Mouse (Mus musculus): ENCODE measurements at regions not wholly inside any gene's neighbourhood (a gene's known extent, or its start where the extent isn't known, plus 50 kb on each side); places are given as distances from the start of the nearest gene placed in this dataset.

GRCm38 (mm10) chr10:126815730-126816129 lies 85.4 kb downstream of the Atp23 start:
- DNase-seq (ENCODE audit: extremely low read depth, insufficient read length, low spot score), result no peak

- no peak for DNase-seq (ENCODE audit: extremely low read depth, insufficient read length, low spot score)
Observed at GRCm38 (mm10) chr10:126814968-126815367, 86.2 kb downstream of the Atp23 start.

GRCm38 (mm10) chr10:126813051-126813593 lies 88.0 kb downstream of the Atp23 start:
- DNase-seq (ENCODE audit: extremely low read depth, insufficient read length, low spot score), result no peak

- no peak for DNase-seq (ENCODE audit: extremely low read depth, insufficient read length, low spot score)
Observed at GRCm38 (mm10) chr10:126812243-126812755, 88.9 kb downstream of the Atp23 start.

- DNase-seq (ENCODE audit: extremely low read depth, insufficient read length, low spot score), result no peak
Observed at GRCm38 (mm10) chr10:126810346-126811095, 90.6 kb downstream of the Atp23 start.

GRCm38 (mm10) chr10:126809587-126809986 lies 91.6 kb downstream of the Atp23 start:
- DNase-seq (ENCODE audit: extremely low read depth, insufficient read length, low spot score), result no peak

GRCm38 (mm10) chr10:126806881-126807280 lies 94.3 kb downstream of the Atp23 start:
- DNase-seq (ENCODE audit: extremely low read depth, insufficient read length, low spot score), result no peak

- DNase-seq (ENCODE audit: extremely low read depth, insufficient read length, low spot score), result no peak
Observed at GRCm38 (mm10) chr10:126802732-126803131, 98.4 kb downstream of the Atp23 start.

GRCm38 (mm10) chr10:126799393-126799792 lies 101.8 kb downstream of the Atp23 start:
- DNase-seq (ENCODE audit: extremely low read depth, insufficient read length, low spot score), result no peak

- DNase-seq (ENCODE audit: extremely low read depth, insufficient read length, low spot score), result no peak
Observed at GRCm38 (mm10) chr10:126793136-126793535, 108.0 kb downstream of the Atp23 start.

- no peak for DNase-seq (ENCODE audit: extremely low read depth, insufficient read length, low spot score)
Observed at GRCm38 (mm10) chr10:126792371-126792835, 108.8 kb downstream of the Atp23 start.

- DNase-seq (ENCODE audit: extremely low read depth, insufficient read length, low spot score), result no peak
Observed at GRCm38 (mm10) chr10:126788277-126788676, 112.9 kb downstream of the Atp23 start.

GRCm38 (mm10) chr10:126783161-126783560 lies 118.0 kb downstream of the Atp23 start:
- no peak for DNase-seq (ENCODE audit: extremely low read depth, insufficient read length, low spot score)

- no peak for DNase-seq (ENCODE audit: extremely low read depth, insufficient read length, low spot score)
Observed at GRCm38 (mm10) chr10:126776603-126777002, 124.6 kb downstream of the Atp23 start.

- no peak for DNase-seq (ENCODE audit: extremely low read depth, insufficient read length, low spot score)
Observed at GRCm38 (mm10) chr10:126775946-126776345, 125.2 kb downstream of the Atp23 start.

- no peak for DNase-seq (ENCODE audit: extremely low read depth, insufficient read length, low spot score)
Observed at GRCm38 (mm10) chr10:126770446-126771020, 130.6 kb downstream of the Atp23 start.

GRCm38 (mm10) chr10:126765648-126766047 lies 135.5 kb downstream of the Atp23 start:
- DNase-seq (ENCODE audit: extremely low read depth, insufficient read length, low spot score), result no peak

- no peak for DNase-seq (ENCODE audit: extremely low read depth, insufficient read length, low spot score)
Observed at GRCm38 (mm10) chr10:126764740-126765139, 136.4 kb downstream of the Atp23 start.

GRCm38 (mm10) chr10:126763976-126764375 lies 137.2 kb downstream of the Atp23 start:
- DNase-seq (ENCODE audit: extremely low read depth, insufficient read length, low spot score), result no peak

- DNase-seq (ENCODE audit: extremely low read depth, insufficient read length, low spot score), result no peak
Observed at GRCm38 (mm10) chr10:126758682-126759081, 142.5 kb downstream of the Atp23 start.

GRCm38 (mm10) chr10:126753201-126753600 lies 148.0 kb downstream of the Atp23 start:
- DNase-seq (ENCODE audit: extremely low read depth, insufficient read length, low spot score), result no peak

- DNase-seq (ENCODE audit: extremely low read depth, insufficient read length, low spot score), result no peak
Observed at GRCm38 (mm10) chr10:126752699-126753098, 148.5 kb downstream of the Atp23 start.

Measured in 3134 (cell line).